Mouse (Mus musculus) heart, postnatal 0 days (tissue): ENCODE results near the gene Aaed1. TPM values are rescaled to one million over a fixed set of nuclear protein-coding genes. Genes with fewer than 3 reads are reported as not detected.
A peak's percentile ranks its signal among the peaks of the same experiment; 100 is the strongest.

Experiments used
- ATAC-seq: fragments of 200-750 bp; cut with Nextera tagmentation; 2 replicates; pipeline ENCODE4 v1.8.0; 2017; ENCODE audit warnings: low read depth, moderate number of reproducible peaks, moderate library complexity; ENCODE audit not compliant: insufficient read depth
- DNase-seq: peaks from one replicate; pipeline ENCODE4 v3.0.0-alpha.2; 2016; ENCODE audit warnings: low spot score
- H3K27ac ChIP-seq: fragments of 300-500 bp; sonication (generic); 2 replicates; pipeline ENCODE4 v1.5.1; 2014; ENCODE audit warnings: low read depth, mild to moderate bottlenecking
- H3K27me3 ChIP-seq: fragments of 300-500 bp; sonication (generic); 2 replicates; pipeline ENCODE4 v1.6.1; 2014; ENCODE audit warnings: low read length, mixed read lengths; ENCODE audit not compliant: control insufficient read depth, insufficient read depth
- H3K36me3 ChIP-seq: fragments of 300-500 bp; sonication (generic); replicated peaks from 2 replicates; pipeline ENCODE4 v1.6.1; 2014; ENCODE audit warnings: low read length, mixed read lengths; ENCODE audit not compliant: control insufficient read depth, insufficient read depth
- H3K4me1 ChIP-seq: fragments of 300-500 bp; sonication (generic); 2 replicates; pipeline ENCODE4 v1.6.1; 2014; ENCODE audit warnings: antibody characterized with exemption; ENCODE audit not compliant: control insufficient read depth, insufficient read depth
- H3K4me2 ChIP-seq: fragments of 300-500 bp; sonication (generic); 2 replicates; pipeline ENCODE4 v1.6.1; 2014; ENCODE audit warnings: low read depth, mild to moderate bottlenecking, low read length, moderate library complexity
- H3K4me3 ChIP-seq: fragments of 300-500 bp; sonication (generic); 2 replicates; pipeline ENCODE4 v1.5.1; 2014; ENCODE audit warnings: low read depth, low read length
- H3K9ac ChIP-seq: fragments of 300-500 bp; sonication (generic); replicated peaks from 2 replicates; pipeline ENCODE4 v1.6.1; 2014; ENCODE audit warnings: low read depth, low read length, mixed read lengths
- H3K9me3 ChIP-seq: fragments of 300-500 bp; sonication (generic); replicated peaks from 2 replicates; pipeline ENCODE4 v1.6.1; 2016; ENCODE audit warnings: low read length; ENCODE audit not compliant: control insufficient read depth
- CTCF ChIP-seq: IDR thresholded peaks from 2 replicates; pipeline ENCODE4 v1.5.1; 2016; ENCODE audit warnings: antibody characterized with exemption, control low read depth, low read depth
- EP300 ChIP-seq: IDR thresholded peaks from 2 replicates; pipeline ENCODE4 v1.6.1; 2016; ENCODE audit warnings: antibody characterized with exemption, low read depth
- WGBS: fragments of 180-500 bp; shearing (Covaris S2); extraction: QIAGEN DNeasy Blood & Tissue Kit; methylation state at CpG from one replicate; pipeline ENCODE4 v1.1.7; 2014; 5-methylcytosine and 5-hydroxymethylcytosine counted together
- polyA plus RNA-seq: library from polyadenylated mRNA; unstranded; fragments of >200 nt; fragmentation: Nextera tagmentation; extraction: Ambion mirVana; gene quantifications from 2 replicates; pipeline ENCODE4 v1.2.1, GENCODE M21; 2015
- total RNA-seq: library from RNA; depleted of rRNA; stranded (reverse); fragments of >200 nt; gene quantifications from 2 replicates; pipeline ENCODE4 v1.2.3, GENCODE M21; 2014; ENCODE audit warnings: low replicate concordance

Aaed1 gene
- total and polyA plus RNA-seq, 2 experiments from 2014 or later, result 67.0 to 76.6 TPM

- no peak overlapping the region for H3K4me2 ChIP-seq
- no peak overlapping the region for H3K4me3 ChIP-seq
- WGBS, result 77% methylated on average over 4 of the region's 4 CpGs
- no peaks in the 10 kb centered on the region for H3K27me3 ChIP-seq
- no peak overlapping the region for H3K27ac ChIP-seq
- H3K4me1 ChIP-seq, result 0 out of 2 replicates have a peak, but pooled peaks cover 5% of the 10 kb centered on the region
- no peak for TF ChIP-seq CTCF
- no peak for TF ChIP-seq EP300
- no peak overlapping the region for H3K9ac ChIP-seq
- no peaks in the 10 kb centered on the region for H3K9me3 ChIP-seq
- DNase-seq (no peak), ATAC-seq (no peak)
- H3K36me3 ChIP-seq, result no peaks in the 10 kb centered on the region
Observed at GRCm38 (mm10) chr13:64268384-64268783, 44.1 kb downstream of the Aaed1 start.

- no peak overlapping the region for H3K4me2 ChIP-seq
- no peaks in the 10 kb centered on the region for H3K36me3 ChIP-seq
- TF ChIP-seq CTCF (no peak), EP300 (no peak)
- DNase-seq (no peak), ATAC-seq (peak; percentile 60)
- 22% methylated on average over 9 of the region's 9 CpGs for WGBS
- H3K27me3 ChIP-seq, result no peaks in the 10 kb centered on the region
- no peak overlapping the region for H3K4me3 ChIP-seq
- no peak overlapping the region for H3K9ac ChIP-seq
- 0 out of 2 replicates have a peak, but pooled peaks cover 5% of the 10 kb centered on the region for H3K4me1 ChIP-seq
- no peaks in the 10 kb centered on the region for H3K9me3 ChIP-seq
- no peak overlapping the region for H3K27ac ChIP-seq
Observed at GRCm38 (mm10) chr13:64267151-64267550, 45.4 kb downstream of the Aaed1 start.

GRCm38 (mm10) chr13:64264586-64264985 lies 47.9 kb downstream of the Aaed1 start:
- H3K9me3 ChIP-seq, result no peaks in the 10 kb centered on the region
- ATAC-seq, result no peak
- WGBS, result 86% methylated on average over 6 of the region's 6 CpGs

GRCm38 (mm10) chr13:64259903-64260302 lies 52.6 kb downstream of the Aaed1 start:
- no peaks in the 10 kb centered on the region for H3K36me3 ChIP-seq
- H3K4me3 ChIP-seq, result no peak overlapping the region
- H3K4me1 ChIP-seq, result no peaks in the 10 kb centered on the region
- H3K4me2 ChIP-seq, result no peak overlapping the region
- TF ChIP-seq CTCF, result no peak
- no peak for TF ChIP-seq EP300
- H3K9me3 ChIP-seq, result no peaks in the 10 kb centered on the region
- H3K27ac ChIP-seq, result no peak overlapping the region
- ATAC-seq, result no peak
- WGBS, result 90% methylated on average over 7 of the region's 7 CpGs
- DNase-seq, result no peak
- no peak overlapping the region for H3K9ac ChIP-seq
- no peaks in the 10 kb centered on the region for H3K27me3 ChIP-seq

More at GRCm38 (mm10) chr13:64264586-64264985, 47.9 kb downstream of the Aaed1 start:
- no peak overlapping the region for H3K4me3 ChIP-seq
- H3K27ac ChIP-seq, result no peak overlapping the region
- H3K27me3 ChIP-seq, result no peaks in the 10 kb centered on the region
- no peak overlapping the region for H3K9ac ChIP-seq
- no peak for DNase-seq
- H3K4me1 ChIP-seq, result 0 out of 2 replicates have a peak, but pooled peaks cover 5% of the 10 kb centered on the region
- TF ChIP-seq CTCF, result no peak
- TF ChIP-seq EP300, result no peak
- no peak overlapping the region for H3K4me2 ChIP-seq
- H3K36me3 ChIP-seq, result no peaks in the 10 kb centered on the region

- Histone ChIP-seq H3K4me3 (no peak overlapping the region), H3K4me1 (no peaks in the 10 kb centered on the region), H3K27me3 (no peaks in the 10 kb centered on the region), H3K36me3 (no peaks in the 10 kb centered on the region), H3K4me2 (no peak overlapping the region), H3K9me3 (no peaks in the 10 kb centered on the region), H3K27ac (no peak overlapping the region), H3K9ac (no peak overlapping the region)
- WGBS, result 82% methylated on average over 4 of the region's 4 CpGs
- TF ChIP-seq CTCF, result no peak
- no peak for TF ChIP-seq EP300
- ATAC-seq (no peak), DNase-seq (no peak)
Observed at GRCm38 (mm10) chr13:64258516-64258821, 54.0 kb downstream of the Aaed1 start.

GRCm38 (mm10) chr13:64257814-64258515 lies 54.5 kb downstream of the Aaed1 start:
- Histone ChIP-seq H3K27ac (no peak overlapping the region), H3K9ac (no peak overlapping the region), H3K9me3 (no peaks in the 10 kb centered on the region), H3K4me1 (no peaks in the 10 kb centered on the region), H3K4me3 (no peak overlapping the region), H3K4me2 (no peak overlapping the region), H3K36me3 (no peaks in the 10 kb centered on the region), H3K27me3 (no peaks in the 10 kb centered on the region)
- WGBS, result 65% methylated on average over 5 of the region's 5 CpGs
- ATAC-seq (no peak), DNase-seq (no peak)
- TF ChIP-seq CTCF (no peak), EP300 (no peak)
